Mouse (Mus musculus) liver, adult 2 months (tissue): ENCODE measurements at regions not wholly inside any gene's neighbourhood (a gene's known extent, or its start where the extent isn't known, plus 50 kb on each side); places are given as distances from the start of the nearest gene placed in this dataset.

Source experiments
- DNase-seq: peaks from one replicate; pipeline ENCODE4 v3.0.0-alpha.2; 2011; ENCODE audit warnings: low read depth, low spot score; ENCODE audit errors: extremely low read depth
- H3K27ac ChIP-seq: fragments of 200-500 bp; replicated peaks from 2 replicates; pipeline ENCODE4 v1.5.1; 2012; ENCODE audit warnings: low read depth, mild to moderate bottlenecking, control low read depth, inconsistent platforms, low read length; ENCODE audit not compliant: insufficient read depth
- H3K27me3 ChIP-seq: fragments of 200-500 bp; 2 replicates; pipeline ENCODE4 v1.6.1; 2012; ENCODE audit warnings: mild to moderate bottlenecking, moderate library complexity, low read length, inconsistent platforms; ENCODE audit not compliant: control insufficient read depth, insufficient read depth
- H3K36me3 ChIP-seq: fragments of 200-500 bp; 2 replicates; pipeline ENCODE4 v1.6.1; 2012; ENCODE audit warnings: low read length, inconsistent platforms; ENCODE audit not compliant: control insufficient read depth, insufficient read depth
- H3K4me1 ChIP-seq: fragments of 200-500 bp; 2 replicates; pipeline ENCODE4 v1.6.1; 2011; ENCODE audit warnings: low read length; ENCODE audit not compliant: control insufficient read depth, insufficient read depth
- H3K4me3 ChIP-seq: fragments of 200-500 bp; 2 replicates; pipeline ENCODE4 v1.5.1; 2011; ENCODE audit warnings: low read depth, mild to moderate bottlenecking, control low read depth, low read length, moderate library complexity; ENCODE audit not compliant: insufficient read depth
- H3K79me2 ChIP-seq: fragments of 200-500 bp; 2 replicates; pipeline ENCODE4 v1.6.1; 2012; ENCODE audit warnings: inconsistent platforms, mild to moderate bottlenecking, low read length, moderate library complexity; ENCODE audit not compliant: control insufficient read depth, insufficient read depth
- H3K9ac ChIP-seq: fragments of 200-500 bp; 2 replicates; pipeline ENCODE4 v1.6.1; 2012; ENCODE audit warnings: low read depth, mild to moderate bottlenecking, control low read depth, inconsistent platforms, low read length
- CTCF ChIP-seq: fragments of 200-500 bp; IDR thresholded peaks from 2 replicates; pipeline ENCODE4 v1.5.1; 2011; ENCODE audit warnings: low read depth, low read length, control low read depth
- POLR2A ChIP-seq: fragments of 200-500 bp; IDR thresholded peaks from 2 replicates; pipeline ENCODE4 v1.6.1; 2011; ENCODE audit warnings: low read length, control low read depth; ENCODE audit not compliant: insufficient read depth; ENCODE audit errors: extremely low read depth
- WGBS: fragments of 180-500 bp; shearing (Covaris S2); methylation state at CpG from one replicate; pipeline ENCODE4 v1.1.7; 2018; 5-methylcytosine and 5-hydroxymethylcytosine counted together

GRCm38 (mm10) chr13:63682341-63682740 lies 108.9 kb upstream of the Ptch1 start:
- no peak for TF ChIP-seq POLR2A
- TF ChIP-seq CTCF = no peak
- Histone ChIP-seq H3K79me2 (no peaks in the 10 kb centered on the region), H3K27ac (no peak overlapping the region), H3K4me3 (no peak overlapping the region), H3K27me3 (0 out of 2 replicates have a peak, but pooled peaks cover 3% of the 10 kb centered on the region), H3K36me3 (no peaks in the 10 kb centered on the region), H3K4me1 (no peaks in the 10 kb centered on the region), H3K9ac (no peak overlapping the region)
- DNase-seq = peak; percentile 19
- 17% methylated on average over 4 of the region's 4 CpGs for WGBS

- Histone ChIP-seq H3K4me3 (no peak overlapping the region), H3K4me1 (0 out of 2 replicates have a peak, but pooled peaks cover 2% of the 10 kb centered on the region), H3K36me3 (no peaks in the 10 kb centered on the region), H3K79me2 (no peaks in the 10 kb centered on the region), H3K27ac (no peak overlapping the region), H3K27me3 (0 out of 2 replicates have a peak, but pooled peaks cover 8% of the 10 kb centered on the region), H3K9ac (no peak overlapping the region)
- DNase-seq = no peak
- TF ChIP-seq CTCF = no peak
- TF ChIP-seq POLR2A = no peak
- 93% methylated on average over 5 of the region's 5 CpGs for WGBS
These were observed 118.6 kb upstream of the Ptch1 start for GRCm38 (mm10) chr13:63691974-63692373.

- H3K27me3 ChIP-seq = 0 out of 2 replicates have a peak, but pooled peaks cover 6% of the 10 kb centered on the region
- no peak overlapping the region for H3K4me3 ChIP-seq
- H3K79me2 ChIP-seq = no peaks in the 10 kb centered on the region
- H3K36me3 ChIP-seq = no peaks in the 10 kb centered on the region
- TF ChIP-seq POLR2A (no peak), CTCF (no peak)
- 0 out of 2 replicates have a peak, but pooled peaks cover 2% of the 10 kb centered on the region for H3K4me1 ChIP-seq
- H3K9ac ChIP-seq = no peak overlapping the region
- H3K27ac ChIP-seq = no peak overlapping the region
- no peak for DNase-seq
- 87% methylated on average over 5 of the region's 5 CpGs for WGBS
These were observed 120.2 kb upstream of the Ptch1 start for GRCm38 (mm10) chr13:63693636-63694035.

GRCm38 (mm10) chr13:63696399-63696798 lies 118.6 kb upstream of the Ercc6l2 start:
- Histone ChIP-seq H3K4me3 (no peak overlapping the region), H3K79me2 (no peaks in the 10 kb centered on the region), H3K27ac (no peak overlapping the region), H3K4me1 (0 out of 2 replicates have a peak, but pooled peaks cover 2% of the 10 kb centered on the region), H3K9ac (no peak overlapping the region), H3K36me3 (no peaks in the 10 kb centered on the region), H3K27me3 (0 out of 2 replicates have a peak, but pooled peaks cover 2% of the 10 kb centered on the region)
- TF ChIP-seq CTCF (peak; percentile 8; the same call in 1 of the 2 replicates), POLR2A (no peak)
- WGBS = 51% methylated on average over 3 of the region's 3 CpGs
- peak; percentile 81 for DNase-seq

- Histone ChIP-seq H3K4me1 (0 out of 2 replicates have a peak, but pooled peaks cover 2% of the 10 kb centered on the region), H3K27me3 (no peaks in the 10 kb centered on the region), H3K4me3 (no peak overlapping the region), H3K9ac (no peak overlapping the region), H3K36me3 (no peaks in the 10 kb centered on the region), H3K79me2 (no peaks in the 10 kb centered on the region), H3K27ac (no peak overlapping the region)
- DNase-seq = peak; percentile 13
- WGBS = 20% methylated on average over 2 of the region's 2 CpGs
- no peak for TF ChIP-seq POLR2A
- TF ChIP-seq CTCF = no peak
These were observed 115.4 kb upstream of the Ercc6l2 start for GRCm38 (mm10) chr13:63699624-63700023.

- H3K9ac ChIP-seq = no peak overlapping the region
- TF ChIP-seq POLR2A (no peak), CTCF (no peak)
- WGBS = 80% methylated on average over 3 of the region's 3 CpGs
- H3K79me2 ChIP-seq = no peaks in the 10 kb centered on the region
- 0 out of 2 replicates have a peak, but pooled peaks cover 2% of the 10 kb centered on the region for H3K4me1 ChIP-seq
- no peak overlapping the region for H3K4me3 ChIP-seq
- H3K27ac ChIP-seq = no peak overlapping the region
- H3K36me3 ChIP-seq = no peaks in the 10 kb centered on the region
- no peak for DNase-seq
- H3K27me3 ChIP-seq = no peaks in the 10 kb centered on the region
These were observed 114.3 kb upstream of the Ercc6l2 start for GRCm38 (mm10) chr13:63700747-63701146.
